8 mouse cellular contexts compared by ENCODE assay signal in genomic region chr10:122895121-122895770, GRCm38 (mm10).
A peak's percentile ranks its signal among the peaks of the same experiment; 100 is the strongest.
DNase-seq lines count a peak whose midpoint lies in the region; ATAC-seq and TF ChIP-seq lines count a peak whose summit lies in the region.

No protein-coding gene starts in this region.

- no peak overlapping the region for H3K9ac ChIP-seq in forebrain, postnatal 0 days
- H3K9ac ChIP-seq in lung, postnatal 0 days (replicated peaks; ENCODE audit: low read depth): no peak overlapping the region

- peak; percentile 87 for DNase-seq in 3T3-L1 (ENCODE audit: low read depth, low spot score)
- DNase-seq in ES-CJ7 (ENCODE audit: low read depth, low spot score): peak; percentile 86
- peak; percentile 67 to 71 for DNase-seq in cerebellum, adult 18-20 months
- peak; percentile 37 for DNase-seq in forebrain, postnatal 0 days
- DNase-seq in induced T-regulatory cell, adult 2 months (ENCODE audit: low read depth): peak; percentile 59
- DNase-seq in lung, postnatal 0 days (ENCODE audit: low spot score): peak; percentile 79
- peak; percentile 4 for DNase-seq in spleen, adult 12 weeks (ENCODE audit: low spot score)
- no peak for DNase-seq in left cerebral cortex, adult 11 months (ENCODE audit: low spot score)

- TF ChIP-seq EP300 in lung, postnatal 0 days (IDR thresholded peaks at IDR 0.05): no peak

- no peaks in the 10 kb centered on the region for H3K9me3 ChIP-seq in forebrain, postnatal 0 days (ENCODE audit: low read length)
- H3K9me3 ChIP-seq in lung, postnatal 0 days (ENCODE audit: low read length): no peaks in the 10 kb centered on the region

- H3K27me3 ChIP-seq in forebrain, postnatal 0 days (ENCODE audit: insufficient read depth, low read length): no peaks in the 10 kb centered on the region
- H3K27me3 ChIP-seq in lung, postnatal 0 days (replicated peaks; ENCODE audit: insufficient read depth, low read length): no peaks in the 10 kb centered on the region

- H3K27ac ChIP-seq in forebrain, postnatal 0 days (ENCODE audit: low read depth, low read length): peak overlapping the region; percentile 10; the same call in 1 of the 2 replicates
- peak overlapping the region; percentile 85 for H3K27ac ChIP-seq in lung, postnatal 0 days (ENCODE audit: low read length)

- peaks cover 7% of the 10 kb centered on the region; the same call in 1 of the 2 replicates for H3K4me1 ChIP-seq in forebrain, postnatal 0 days (ENCODE audit: insufficient read depth)
- H3K4me1 ChIP-seq in lung, postnatal 0 days (ENCODE audit: insufficient read depth, low read depth, low read length): peaks cover 6% of the 10 kb centered on the region; the same call in 1 of the 2 replicates

- peak; percentile 73 for ATAC-seq in forebrain, postnatal 0 days
- ATAC-seq in lung, postnatal 0 days: peak; percentile 61

- H3K4me2 ChIP-seq in forebrain, postnatal 0 days (ENCODE audit: low read depth): no peak overlapping the region
- no peak overlapping the region for H3K4me2 ChIP-seq in lung, postnatal 0 days (replicated peaks; ENCODE audit: low read depth, low read length)

- 71% methylated on average over 12 of the region's 12 CpGs for WGBS in forebrain, postnatal 0 days
- 71% methylated on average over 12 of the region's 12 CpGs for WGBS in lung, postnatal 0 days

- no peaks in the 10 kb centered on the region for H3K36me3 ChIP-seq in forebrain, postnatal 0 days (ENCODE audit: insufficient read depth)
- H3K36me3 ChIP-seq in lung, postnatal 0 days (ENCODE audit: insufficient read depth, low read length): no peaks in the 10 kb centered on the region

- H3K4me3 ChIP-seq in forebrain, postnatal 0 days (ENCODE audit: low read depth, low read length): no peak overlapping the region
- H3K4me3 ChIP-seq in lung, postnatal 0 days (ENCODE audit: low read depth, low read length): no peak overlapping the region

- TF ChIP-seq CTCF in forebrain, postnatal 0 days (IDR thresholded peaks at IDR 0.05; ENCODE audit: low read depth): peak; percentile 64
- peak; percentile 77 for TF ChIP-seq CTCF in lung, postnatal 0 days (IDR thresholded peaks at IDR 0.05)
